Mouse (Mus musculus) forebrain, postnatal 0 days (tissue): ENCODE measurements at regions not wholly inside any gene's neighbourhood (a gene's known extent, or its start where the extent isn't known, plus 50 kb on each side); places are given as distances from the start of the nearest gene placed in this dataset.
"Not testable (repeated sequence)": the region's sequence is repeated elsewhere in the genome, so short reads cannot be mapped to it uniquely, and the experiment has no call there.

Experiments used
- ATAC-seq: fragments of 200-750 bp; cut with Nextera tagmentation; 2 replicates; pipeline ENCODE4 v1.8.0; 2017; ENCODE audit warnings: mild to moderate bottlenecking, moderate library complexity
- DNase-seq: peaks from one replicate; pipeline ENCODE4 v3.0.0-alpha.2; 2015
- H3K27ac ChIP-seq: fragments of 300-500 bp; sonication (generic); 2 replicates; pipeline ENCODE4 v1.5.1; 2014; ENCODE audit warnings: low read depth, mild to moderate bottlenecking, antibody characterized with exemption, low read length, moderate library complexity, mixed read lengths
- H3K27me3 ChIP-seq: fragments of 300-500 bp; sonication (generic); 2 replicates; pipeline ENCODE4 v1.6.1; 2014; ENCODE audit warnings: mild to moderate bottlenecking, low read length, mixed read lengths; ENCODE audit not compliant: insufficient read depth
- H3K36me3 ChIP-seq: fragments of 300-500 bp; sonication (generic); 2 replicates; pipeline ENCODE4 v1.6.1; 2014; ENCODE audit warnings: mild to moderate bottlenecking, moderate library complexity; ENCODE audit not compliant: insufficient read depth
- H3K4me1 ChIP-seq: fragments of 300-500 bp; sonication (generic); 2 replicates; pipeline ENCODE4 v1.6.1; 2014; ENCODE audit warnings: antibody characterized with exemption; ENCODE audit not compliant: insufficient read depth
- H3K4me2 ChIP-seq: fragments of 300-500 bp; sonication (generic); 2 replicates; pipeline ENCODE4 v1.6.1; 2014; ENCODE audit warnings: low read depth, mild to moderate bottlenecking, moderate library complexity
- H3K4me3 ChIP-seq: fragments of 300-500 bp; sonication (generic); 2 replicates; pipeline ENCODE4 v1.5.1; 2014; ENCODE audit warnings: low read depth, low read length, mixed read lengths
- H3K9ac ChIP-seq: fragments of 300-500 bp; sonication (generic); 2 replicates; pipeline ENCODE4 v1.6.1; 2014; ENCODE audit warnings: mild to moderate bottlenecking
- H3K9me3 ChIP-seq: fragments of 300-500 bp; sonication (generic); 2 replicates; pipeline ENCODE4 v1.6.1; 2016; ENCODE audit warnings: low read length
- CTCF ChIP-seq: sonication (generic); IDR thresholded peaks from 2 replicates; pipeline ENCODE4 v1.5.1; 2016; ENCODE audit warnings: antibody characterized with exemption, control low read depth, low read depth
- WGBS: fragments of 180-500 bp; shearing (Covaris S2); extraction: QIAGEN DNeasy Blood & Tissue Kit; methylation state at CpG from one replicate; pipeline ENCODE4 v1.1.7; 2014; 5-methylcytosine and 5-hydroxymethylcytosine counted together

DNA sequence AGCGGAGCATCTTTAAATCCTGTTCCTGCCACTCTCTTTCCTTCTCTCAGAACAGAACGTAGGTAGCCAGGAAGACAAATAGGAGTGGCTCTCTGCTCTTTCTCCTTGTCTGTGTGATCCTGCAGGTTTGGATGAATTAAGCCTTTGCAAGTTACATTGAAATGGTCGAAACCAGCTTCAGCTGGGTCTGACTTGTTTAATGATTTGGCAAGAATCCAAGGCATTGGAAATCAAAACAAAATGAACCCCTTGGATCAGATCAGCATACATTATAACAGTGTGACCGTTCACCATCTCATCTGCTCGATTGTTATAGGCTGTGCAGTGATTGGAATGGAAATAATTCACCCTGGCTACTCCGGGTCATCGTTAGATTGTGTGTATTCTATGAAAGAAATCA is 157.6 kb upstream of the Pmfbp1 start:
- ATAC-seq (no peak), DNase-seq (no peak)
- WGBS, result 25% methylated on average over 7 of the region's 7 CpGs
- H3K9me3 ChIP-seq, result no peaks in the 10 kb centered on the region
- H3K9ac ChIP-seq, result no peak overlapping the region
- 0 out of 2 replicates have a peak, but pooled peaks cover 5% of the 10 kb centered on the region for H3K4me1 ChIP-seq
- H3K27me3 ChIP-seq, result no peaks in the 10 kb centered on the region
- no peak overlapping the region for H3K27ac ChIP-seq
- no peak overlapping the region for H3K4me3 ChIP-seq
- H3K4me2 ChIP-seq, result no peak overlapping the region
- no peaks in the 10 kb centered on the region for H3K36me3 ChIP-seq
- no peak for TF ChIP-seq CTCF

DNA sequence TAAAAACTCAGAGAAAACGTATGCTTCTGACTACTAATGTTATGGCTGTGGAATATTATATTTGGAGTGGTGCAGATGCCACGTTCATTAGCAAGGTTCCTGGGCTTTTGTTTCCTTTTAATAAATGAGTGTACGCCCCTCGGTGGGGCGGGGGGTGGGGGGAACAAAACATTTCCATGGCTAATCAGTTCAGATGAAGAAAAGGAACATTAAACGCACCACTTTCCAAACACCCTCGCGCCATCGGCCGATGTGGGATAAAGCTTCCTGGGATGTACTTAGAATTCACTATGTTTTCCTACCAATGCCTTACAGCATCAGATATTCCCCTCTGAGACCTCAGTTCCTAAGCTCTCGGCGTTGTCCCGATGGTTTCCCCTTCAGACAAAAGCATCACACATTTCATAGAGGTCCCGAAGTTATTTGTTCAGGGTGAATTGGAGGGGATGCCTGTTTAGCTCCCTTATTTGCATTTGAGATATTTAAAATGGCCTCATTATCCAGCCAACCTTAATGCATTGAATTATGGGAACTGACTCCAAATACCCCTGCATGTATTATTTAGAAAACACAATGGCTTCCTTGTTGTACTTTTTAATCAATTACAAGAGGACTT is 155.5 kb upstream of the Pmfbp1 start:
- no peak for TF ChIP-seq CTCF
- no peak for DNase-seq
- H3K27me3 ChIP-seq, result no peaks in the 10 kb centered on the region
- no peak for ATAC-seq
- WGBS, result 19% methylated on average over 14 of the region's 14 CpGs
- 0 out of 2 replicates have a peak, but pooled peaks cover 5% of the 10 kb centered on the region for H3K4me1 ChIP-seq
- no peaks in the 10 kb centered on the region for H3K36me3 ChIP-seq
- peak overlapping the region; percentile 46 for H3K4me2 ChIP-seq
- no peak overlapping the region for H3K27ac ChIP-seq
- H3K9me3 ChIP-seq, result no peaks in the 10 kb centered on the region
- H3K4me3 ChIP-seq, result peak overlapping the region; percentile 29
- peak overlapping the region; percentile 19; the same call in 1 of the 2 replicates for H3K9ac ChIP-seq

DNA sequence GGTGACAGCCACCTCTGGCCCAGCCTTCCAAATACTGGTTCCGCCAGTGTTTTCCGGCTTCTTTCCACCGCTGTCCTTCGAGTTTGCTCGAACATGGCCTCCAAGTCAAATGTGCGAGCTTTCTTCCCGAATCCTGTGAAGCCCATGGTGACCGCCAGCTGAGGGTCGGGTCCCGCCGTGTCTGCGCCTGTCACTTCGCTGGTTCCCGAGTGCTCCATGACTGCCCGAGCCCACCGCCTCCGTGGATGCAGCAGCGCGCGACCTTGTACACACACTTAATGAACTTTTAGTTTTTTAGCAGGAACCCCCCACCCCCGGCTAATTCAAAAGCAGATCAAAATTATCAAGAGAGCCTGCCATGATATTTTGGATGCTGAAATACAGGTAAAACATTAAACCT is 153.2 kb upstream of the Pmfbp1 start:
- H3K36me3 ChIP-seq, DNase-seq, H3K9ac ChIP-seq, H3K27me3 ChIP-seq, H3K4me2 ChIP-seq, H3K9me3 ChIP-seq, H3K4me1 ChIP-seq, H3K4me3 ChIP-seq, ATAC-seq, H3K27ac ChIP-seq: not testable (repeated sequence)
- 93% methylated on average over 21 of the region's 21 CpGs for WGBS

DNA sequence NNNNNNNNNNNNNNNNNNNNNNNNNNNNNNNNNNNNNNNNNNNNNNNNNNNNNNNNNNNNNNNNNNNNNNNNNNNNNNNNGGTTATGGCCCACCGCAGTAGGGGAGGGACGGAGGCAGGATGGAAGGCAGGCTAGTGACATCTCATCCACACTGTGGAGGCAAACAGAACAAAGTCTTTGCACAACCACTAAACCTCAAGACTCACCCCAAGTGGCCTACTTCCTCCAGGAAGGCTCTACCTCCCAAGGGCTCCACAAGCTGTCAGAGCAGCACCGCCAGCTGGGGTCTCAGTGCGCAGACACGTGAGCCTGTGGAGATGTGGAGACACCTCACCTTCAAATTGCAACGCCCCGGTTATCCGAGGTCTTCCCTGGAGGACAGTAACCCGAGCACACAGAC is 138.7 kb upstream of the Pmfbp1 start:
- no peaks in the 10 kb centered on the region for H3K36me3 ChIP-seq
- WGBS, result 95% methylated on average over 9 of the region's 9 CpGs
- H3K27me3 ChIP-seq, result no peaks in the 10 kb centered on the region
- H3K4me1 ChIP-seq, result peaks cover 7% of the 10 kb centered on the region
- H3K9me3 ChIP-seq, result no peaks in the 10 kb centered on the region
- no peak overlapping the region for H3K4me3 ChIP-seq
- no peak overlapping the region for H3K9ac ChIP-seq
- no peak overlapping the region for H3K27ac ChIP-seq
- ATAC-seq, result no peak
- DNase-seq, result no peak
- no peak overlapping the region for H3K4me2 ChIP-seq
- TF ChIP-seq CTCF, result no peak

DNA sequence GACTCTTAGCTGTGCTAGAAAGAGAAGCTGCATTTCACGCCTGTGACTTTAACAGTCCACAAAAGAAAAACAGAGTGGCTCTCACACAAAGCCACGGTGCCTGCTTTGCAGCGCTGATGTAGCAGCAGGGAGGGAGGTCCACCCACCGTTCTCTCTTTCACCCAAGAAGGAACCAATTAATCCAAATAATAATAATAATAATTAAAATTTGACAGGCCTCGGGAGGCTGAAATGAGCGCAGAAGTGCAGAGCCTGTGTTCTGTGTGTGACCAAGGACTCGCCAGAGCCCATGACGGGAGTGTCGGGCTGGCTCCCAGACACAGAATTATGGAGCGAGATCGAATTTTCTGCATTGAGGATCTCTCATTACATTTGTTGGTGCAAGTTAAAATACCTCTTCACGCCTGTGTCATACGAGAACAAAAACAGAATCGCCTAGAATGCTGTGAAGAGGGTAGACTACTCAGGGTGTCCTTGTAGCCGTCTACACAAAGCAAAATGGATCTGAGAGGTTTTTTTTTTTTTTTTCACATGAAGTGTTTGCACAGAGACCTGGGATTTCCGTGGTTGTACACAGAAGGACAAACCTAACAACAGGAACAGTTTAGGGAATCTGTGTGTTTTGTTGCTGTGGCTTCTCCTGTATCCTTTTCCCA is 134.3 kb upstream of the Pmfbp1 start:
- H3K27ac ChIP-seq, result peak overlapping the region; percentile 88
- 8% methylated on average over 16 of the region's 16 CpGs for WGBS
- no peak for DNase-seq

DNA sequence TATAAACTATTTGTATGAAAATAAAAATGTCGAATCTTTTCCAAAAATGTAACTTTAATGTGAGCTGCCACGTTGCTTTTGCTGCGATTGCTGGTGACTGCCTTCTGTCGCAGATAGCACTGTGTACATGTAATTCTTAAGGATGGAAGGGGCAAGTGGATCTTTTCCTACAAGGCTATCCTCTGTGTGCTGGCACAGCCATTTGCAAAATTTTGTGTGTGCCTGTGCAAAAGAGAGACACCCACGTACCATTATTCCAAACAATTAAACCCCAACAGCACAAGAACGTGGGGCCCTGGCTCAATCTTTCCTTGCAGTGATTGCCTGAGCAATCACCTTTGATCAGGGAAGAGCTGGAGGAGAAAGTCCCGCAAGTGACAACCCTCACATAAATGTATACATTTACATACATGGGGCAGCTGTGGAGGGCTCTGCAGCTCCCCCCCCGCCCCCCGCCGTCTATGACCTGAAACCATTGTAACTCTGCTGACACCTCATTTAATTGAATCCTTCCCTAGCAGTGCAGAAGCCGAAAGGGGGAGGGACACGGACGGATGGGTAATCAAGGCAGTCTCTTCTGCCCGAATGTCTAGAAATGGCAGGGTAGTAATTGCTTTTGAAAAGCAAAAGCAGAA is 133.6 kb upstream of the Pmfbp1 start:
- peak; percentile 78 for DNase-seq
- peak overlapping the region; percentile 88 for H3K27ac ChIP-seq
- ATAC-seq, result peak; percentile 44
- WGBS, result 7% methylated on average over 14 of the region's 14 CpGs
- H3K27me3 ChIP-seq, result no peaks in the 10 kb centered on the region
- H3K4me1 ChIP-seq, result peaks cover 16% of the 10 kb centered on the region
- peak overlapping the region; percentile 7; the same call in 1 of the 2 replicates for H3K4me3 ChIP-seq
- no peaks in the 10 kb centered on the region for H3K9me3 ChIP-seq
- TF ChIP-seq CTCF, result no peak
- peak overlapping the region; percentile 52 for H3K4me2 ChIP-seq
- peak overlapping the region; percentile 66 for H3K9ac ChIP-seq
- no peaks in the 10 kb centered on the region for H3K36me3 ChIP-seq

More for the DNA sequence above, 134.3 kb upstream of the Pmfbp1 start:
- Histone ChIP-seq H3K27me3 (no peaks in the 10 kb centered on the region), H3K9ac (peak overlapping the region; percentile 66), H3K36me3 (no peaks in the 10 kb centered on the region), H3K4me1 (peaks cover 16% of the 10 kb centered on the region), H3K9me3 (no peaks in the 10 kb centered on the region), H3K4me2 (peak overlapping the region; percentile 52), H3K4me3 (no peak overlapping the region)
- no peak for TF ChIP-seq CTCF
- peak; percentile 79 for ATAC-seq

DNA sequence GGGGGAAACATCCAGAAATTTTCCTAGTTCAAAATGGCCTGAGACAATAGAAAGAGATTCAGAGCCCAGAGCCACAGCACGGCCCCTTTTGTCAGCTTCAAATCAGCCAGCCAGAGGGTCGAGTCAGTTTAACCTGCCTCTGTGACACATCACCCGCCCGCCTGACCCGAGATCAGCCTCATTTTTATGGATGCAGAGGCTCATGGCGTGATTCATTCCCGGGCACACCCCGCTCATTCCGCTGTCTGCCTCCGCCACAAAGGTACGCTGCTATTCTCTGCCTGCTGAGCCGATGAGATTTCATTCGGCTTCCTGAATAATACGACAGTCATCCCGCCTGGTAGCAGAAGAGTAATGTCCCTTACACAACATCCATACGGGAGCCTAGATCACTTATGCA is 132.9 kb upstream of the Pmfbp1 start:
- ATAC-seq (peak; percentile 63), DNase-seq (peak; percentile 80)
- peak overlapping the region; percentile 52 for H3K4me2 ChIP-seq
- no peaks in the 10 kb centered on the region for H3K27me3 ChIP-seq
- TF ChIP-seq CTCF, result no peak
- WGBS, result 4% methylated on average over 16 of the region's 16 CpGs
- peaks cover 16% of the 10 kb centered on the region for H3K4me1 ChIP-seq
- peak overlapping the region; percentile 28 for H3K4me3 ChIP-seq
- H3K27ac ChIP-seq, result peak overlapping the region; percentile 88
- peak overlapping the region; percentile 66 for H3K9ac ChIP-seq
- no peaks in the 10 kb centered on the region for H3K36me3 ChIP-seq
- H3K9me3 ChIP-seq, result no peaks in the 10 kb centered on the region
